ENCODE assay signal across 11 mouse cellular contexts in genomic region chr1:190971708-190972610, GRCm38 (mm10). TPM values are rescaled to one million over a fixed set of nuclear protein-coding genes. Genes with fewer than 3 reads are reported as not detected.
DNase-seq lines count a peak whose midpoint lies in the region; ATAC-seq and TF ChIP-seq lines count a peak whose summit lies in the region.
"Had no signal": no experiment of that assay in that cellular context is flagged by ENCODE, and none has a peak within 500 bp of the region (broad histone marks: within the 10 kb centered on the region; RNA-seq: fewer than 3 reads in every experiment).

No protein-coding gene starts in this region.

- no peaks in the 10 kb centered on the region for H3K27me3 ChIP-seq in heart, postnatal 0 days (ENCODE audit: control insufficient read depth, insufficient read depth, low read length)
- H3K27me3 ChIP-seq in neural tube, embryonic 15.5 days (replicated peaks), result no peaks in the 10 kb centered on the region
- H3K27me3 ChIP-seq: embryonic facial prominence, embryonic 15.5 days; lung, embryonic 15.5 days had no signal

- H3K4me2 ChIP-seq in heart, postnatal 0 days (ENCODE audit: low read depth, low read length), result no peak overlapping the region
- no peak overlapping the region for H3K4me2 ChIP-seq in neural tube, embryonic 15.5 days
- H3K4me2 ChIP-seq: embryonic facial prominence, embryonic 15.5 days; lung, embryonic 15.5 days had no signal

- H3K9me3 ChIP-seq in heart, postnatal 0 days (replicated peaks; ENCODE audit: control insufficient read depth, low read length), result no peaks in the 10 kb centered on the region
- H3K9me3 ChIP-seq in neural tube, embryonic 15.5 days (replicated peaks), result no peaks in the 10 kb centered on the region
- H3K9me3 ChIP-seq: embryonic facial prominence, embryonic 15.5 days; lung, embryonic 15.5 days had no signal

- no peak for TF ChIP-seq EP300 in heart, postnatal 0 days (IDR thresholded peaks at IDR 0.05; ENCODE audit: low read depth)

- WGBS in heart, postnatal 0 days, result 38% methylated on average over 14 of the region's 14 CpGs
- WGBS in neural tube, embryonic 15.5 days, result 83% methylated on average over 14 of the region's 14 CpGs

- ATAC-seq in frontal cortex, adult (ENCODE audit: low TSS enrichment), result peak; percentile 51
- peak; percentile 24; the same call in 1 of the 2 replicates for ATAC-seq in heart, postnatal 0 days (ENCODE audit: insufficient read depth, low read depth)
- ATAC-seq in neural tube, embryonic 15.5 days (ENCODE audit: low FRiP score), result no peak

- no peak overlapping the region for H3K4me3 ChIP-seq in heart, postnatal 0 days (ENCODE audit: low read depth, low read length)
- no peak overlapping the region for H3K4me3 ChIP-seq in neural tube, embryonic 15.5 days (replicated peaks)
- H3K4me3 ChIP-seq: embryonic facial prominence, embryonic 15.5 days; lung, embryonic 15.5 days had no signal

- peaks cover 15% of the 10 kb centered on the region for H3K36me3 ChIP-seq in heart, postnatal 0 days (replicated peaks; ENCODE audit: control insufficient read depth, insufficient read depth, low read length)
- H3K36me3 ChIP-seq in neural tube, embryonic 15.5 days, result peaks cover 78% of the 10 kb centered on the region

- H3K4me1 ChIP-seq in heart, postnatal 0 days (ENCODE audit: control insufficient read depth, insufficient read depth), result peaks cover 43% of the 10 kb centered on the region
- peaks cover 43% of the 10 kb centered on the region for H3K4me1 ChIP-seq in neural tube, embryonic 15.5 days

- no peak overlapping the region for H3K9ac ChIP-seq in heart, postnatal 0 days (replicated peaks; ENCODE audit: low read depth, low read length)
- H3K9ac ChIP-seq in neural tube, embryonic 15.5 days (replicated peaks), result no peak overlapping the region
- H3K9ac ChIP-seq: embryonic facial prominence, embryonic 15.5 days; lung, embryonic 15.5 days had no signal

- no peak for TF ChIP-seq CTCF in heart, postnatal 0 days (IDR thresholded peaks at IDR 0.05; ENCODE audit: low read depth)

- DNase-seq in frontal cortex, postnatal 25 days (ENCODE audit: low spot score in 2 of 2), result no peak
- DNase-seq in right cerebral cortex, postnatal 25 days, result peak; percentile 37
- no peak for DNase-seq in right cerebral cortex, postnatal 4 days
- no peak for DNase-seq in heart, postnatal 0 days (ENCODE audit: low spot score)
- DNase-seq in retina, postnatal 1 day, result no peak
- DNase-seq in gastrocnemius, postnatal 4 days (ENCODE audit: low spot score in 2 of 2), result no peak
- DNase-seq: kidney, adult 18-20 months had no signal

- H3K27ac ChIP-seq in heart, postnatal 0 days (ENCODE audit: low read depth), result peak overlapping the region; percentile 81
- no peak overlapping the region for H3K27ac ChIP-seq in neural tube, embryonic 15.5 days (replicated peaks)
- H3K27ac ChIP-seq: embryonic facial prominence, embryonic 15.5 days; lung, embryonic 15.5 days had no signal

RNA-seq across cellular contexts. Expression of gene Vash2, which starts 7.1 kb away (rescaled TPM):
- 21.9 and 39.5 TPM in 2 replicates for total RNA-seq in heart, postnatal 0 days (2014; rRNA removed; ENCODE audit: low replicate concordance)
- 18.9 and 23.5 TPM in 2 replicates for polyA plus RNA-seq in heart, postnatal 0 days (2015; fragmentation: Nextera tagmentation; extraction: Ambion mirVana)
- 10 to 100 TPM; 41.2 to 43.6 TPM for total RNA-seq in gastrocnemius, postnatal 4 days (2021)
- polyA plus RNA-seq in neural tube, embryonic 15.5 days (2015; fragmentation: Nextera tagmentation; extraction: Ambion mirVana), result 73.4 and 86.4 TPM in 2 replicates

RNA-seq across cellular contexts. Expression of gene Angel2, which starts 47.0 kb away (rescaled TPM):
- 17.4 and 23.8 TPM in 2 replicates for total RNA-seq in heart, postnatal 0 days (2014; rRNA removed; ENCODE audit: low replicate concordance)
- polyA plus RNA-seq in heart, postnatal 0 days (2015; fragmentation: Nextera tagmentation; extraction: Ambion mirVana), result 25.1 and 26.0 TPM in 2 replicates
- 10 to 100 TPM; 30.0 to 41.6 TPM for total RNA-seq in gastrocnemius, postnatal 4 days (2021)
- 37.4 and 42.2 TPM in 2 replicates for polyA plus RNA-seq in neural tube, embryonic 15.5 days (2015; fragmentation: Nextera tagmentation; extraction: Ambion mirVana)

RNA-seq across cellular contexts. Expression of gene Flvcr1, which starts 54.0 kb away (rescaled TPM):
- total RNA-seq in heart, postnatal 0 days (2014; rRNA removed; ENCODE audit: low replicate concordance), result 5.2 and 11.1 TPM in 2 replicates
- 1.6 and 2.4 TPM in 2 replicates for polyA plus RNA-seq in heart, postnatal 0 days (2015; fragmentation: Nextera tagmentation; extraction: Ambion mirVana)
- 10 to 100 TPM in 1 of 2 experiments, 1 to 10 TPM in 1; 9.2 to 11.7 TPM for total RNA-seq in gastrocnemius, postnatal 4 days (2021)
- polyA plus RNA-seq in neural tube, embryonic 15.5 days (2015; fragmentation: Nextera tagmentation; extraction: Ambion mirVana), result 7.5 and 8.1 TPM in 2 replicates
